Mouse (Mus musculus) cerebellum, adult 8-10 months (tissue): ENCODE measurements around the gene Slc44a5.
"Not testable (repeated sequence)": the region's sequence is repeated elsewhere in the genome, so short reads cannot be mapped to it uniquely, and the experiment has no call there.

Experiments
- DNase-seq: peaks from one replicate; pipeline ENCODE4 v3.0.0; 2022

Slc44a5 gene

DNA sequence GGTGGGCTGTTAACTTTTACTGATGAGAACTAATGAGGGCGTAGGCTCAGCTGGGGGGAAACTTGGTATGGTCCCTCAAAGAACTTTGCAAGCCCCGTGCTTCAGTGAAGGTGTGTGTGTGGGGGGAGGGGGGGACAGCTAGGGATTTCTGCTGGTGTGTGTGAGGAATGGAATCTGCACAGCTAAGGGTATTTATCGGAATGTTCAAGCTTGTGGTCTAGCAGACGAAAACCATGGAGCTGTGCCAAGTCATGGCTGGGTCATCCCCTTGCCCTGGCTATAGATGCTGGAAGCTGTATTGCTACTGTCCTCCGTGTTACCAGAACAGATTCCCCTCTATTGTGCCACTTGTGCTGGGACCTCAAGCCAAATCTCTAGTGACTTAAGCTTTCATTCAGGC lies 138.0 kb downstream of the Slc44a5 start:
- no peak for DNase-seq

DNA sequence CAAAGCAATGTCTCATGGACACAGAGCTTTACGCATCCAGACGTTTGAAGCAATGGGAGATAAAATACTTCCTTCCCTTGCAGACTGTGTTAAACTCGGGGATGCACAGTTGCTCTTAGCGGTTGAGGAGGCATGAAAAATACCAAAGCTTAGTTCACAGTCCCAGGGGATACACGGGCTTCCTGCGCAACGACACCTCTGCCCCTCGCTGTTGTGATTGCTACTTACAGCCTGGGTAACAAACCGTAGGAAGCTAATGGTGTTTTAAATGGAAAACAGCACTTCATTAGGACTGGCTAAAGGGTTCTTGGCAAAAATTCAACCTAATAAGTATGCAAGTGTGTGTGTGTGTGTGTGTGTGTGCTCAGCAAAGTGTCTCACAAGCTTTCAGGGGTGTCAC lies 141.8 kb downstream of the Slc44a5 start:
- no peak for DNase-seq

DNA sequence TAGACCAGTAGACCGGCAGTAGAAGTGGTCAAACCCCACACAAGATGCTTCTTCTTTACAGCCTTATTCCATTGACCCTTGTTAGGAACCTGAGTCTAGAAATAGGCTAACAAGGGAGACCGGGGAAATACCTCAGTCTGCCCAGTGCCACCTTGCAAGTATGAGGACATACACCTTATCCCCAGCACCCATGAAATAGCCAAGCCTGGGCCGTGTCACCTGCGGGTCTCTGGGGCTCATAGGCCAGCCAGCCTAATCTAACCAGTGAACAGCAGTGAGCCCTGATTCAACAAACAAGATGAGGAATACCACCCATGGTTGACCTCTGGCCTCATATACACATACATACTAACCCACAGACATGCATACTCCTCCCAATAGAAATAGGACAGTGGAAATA lies 142.2 kb downstream of the Slc44a5 start:
- no peak for DNase-seq

DNA sequence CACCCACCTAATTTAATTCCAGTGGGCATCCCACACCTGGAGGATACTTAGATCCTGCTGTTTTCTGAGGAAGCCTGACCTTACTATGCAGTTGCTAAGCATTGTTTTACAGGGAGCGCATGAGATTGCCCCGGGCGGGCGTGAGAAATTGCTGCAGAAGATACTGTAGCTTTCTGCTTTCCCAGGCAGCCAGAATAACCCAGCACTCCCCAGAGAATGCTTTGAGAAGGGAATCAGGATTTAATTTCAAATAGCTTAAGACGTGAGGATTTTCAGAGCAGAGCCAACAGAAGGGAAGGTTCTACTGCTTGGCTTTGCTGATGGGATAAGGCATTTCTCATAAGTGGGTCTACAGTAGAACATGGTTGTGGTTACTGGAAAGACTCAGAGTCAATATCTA lies 142.8 kb downstream of the Slc44a5 start:
- no peak for DNase-seq

DNA sequence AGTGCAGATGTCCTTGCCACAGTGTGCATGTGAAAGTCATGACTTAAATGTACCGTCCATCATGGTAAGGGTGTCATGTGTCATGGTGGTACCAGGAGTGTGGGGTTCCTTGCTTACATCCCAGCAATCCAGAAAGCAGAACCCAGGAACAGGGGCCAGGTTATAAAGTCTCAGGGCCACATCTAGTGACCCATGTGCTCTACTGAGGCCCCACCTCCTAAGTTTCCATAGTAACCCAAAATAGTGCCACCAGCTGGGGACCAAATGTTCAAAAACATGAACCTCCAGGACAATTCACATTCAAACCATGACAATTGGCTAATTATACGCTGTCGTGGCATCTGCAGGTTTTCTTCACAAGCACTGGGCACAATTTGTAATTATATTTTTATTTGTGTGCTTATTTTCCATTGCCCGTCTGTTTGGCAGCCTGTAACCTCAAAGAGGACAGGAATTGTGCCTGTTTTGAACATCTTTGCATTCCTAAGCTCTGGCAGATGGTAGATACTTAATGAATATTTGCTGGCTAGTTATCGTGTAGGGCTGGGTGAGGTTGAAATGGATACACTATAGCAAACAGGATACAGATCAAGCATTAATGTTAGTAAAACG lies 145.9 kb downstream of the Slc44a5 start:
- peak; percentile 7 for DNase-seq

DNA sequence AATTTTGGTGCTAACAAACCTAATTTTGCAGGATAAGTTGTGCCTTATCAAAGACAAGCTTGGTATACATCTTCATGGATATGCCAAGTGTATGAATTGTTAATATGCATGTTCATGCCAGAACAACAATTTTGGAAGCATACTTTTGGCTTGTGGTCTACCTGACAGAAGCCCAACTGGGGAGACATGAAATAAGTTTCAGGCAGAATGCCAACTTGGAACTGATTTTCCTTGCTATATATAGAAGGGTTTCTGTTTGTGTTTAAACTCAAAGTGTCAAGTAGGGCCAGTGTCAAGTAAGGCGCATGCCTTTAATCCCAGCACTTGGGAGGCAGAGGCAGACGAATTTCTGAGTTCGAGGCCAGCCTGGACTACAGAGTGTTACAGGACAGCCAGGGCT lies 149.3 kb downstream of the Slc44a5 start:
- DNase-seq = no peak

DNA sequence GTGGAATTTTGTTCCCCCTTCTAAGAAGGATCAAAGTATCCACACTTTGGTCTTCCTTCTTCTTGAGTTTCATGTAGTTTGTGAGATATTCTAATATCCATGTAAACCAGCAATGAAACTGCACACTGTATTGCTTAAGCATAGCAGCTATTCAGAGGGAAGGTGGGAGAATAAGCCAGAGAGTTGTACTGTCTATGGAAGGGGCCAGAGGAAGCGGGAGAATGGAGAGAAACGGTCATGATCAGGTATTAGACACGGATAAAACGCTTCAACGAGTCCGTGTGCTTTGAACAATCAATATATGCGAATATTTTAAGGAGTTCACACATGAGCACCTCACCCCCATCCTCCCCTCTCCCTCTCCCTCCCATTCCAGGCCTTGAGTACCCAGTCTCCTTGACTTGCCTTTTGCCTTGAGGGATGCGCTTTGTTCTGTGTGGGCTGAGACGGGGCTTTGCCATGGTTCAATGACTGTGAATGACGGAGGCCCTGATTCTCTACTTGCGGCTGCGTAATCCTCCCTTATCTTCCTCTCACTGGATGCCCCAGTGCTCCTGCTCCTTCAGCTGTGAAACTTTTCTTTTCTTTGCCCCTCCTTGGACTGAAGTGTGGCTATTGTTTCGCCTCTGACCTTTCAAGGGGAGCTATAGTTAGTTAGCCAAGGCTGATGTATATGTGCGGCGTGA lies 151.8 kb downstream of the Slc44a5 start:
- DNase-seq = no peak

DNA sequence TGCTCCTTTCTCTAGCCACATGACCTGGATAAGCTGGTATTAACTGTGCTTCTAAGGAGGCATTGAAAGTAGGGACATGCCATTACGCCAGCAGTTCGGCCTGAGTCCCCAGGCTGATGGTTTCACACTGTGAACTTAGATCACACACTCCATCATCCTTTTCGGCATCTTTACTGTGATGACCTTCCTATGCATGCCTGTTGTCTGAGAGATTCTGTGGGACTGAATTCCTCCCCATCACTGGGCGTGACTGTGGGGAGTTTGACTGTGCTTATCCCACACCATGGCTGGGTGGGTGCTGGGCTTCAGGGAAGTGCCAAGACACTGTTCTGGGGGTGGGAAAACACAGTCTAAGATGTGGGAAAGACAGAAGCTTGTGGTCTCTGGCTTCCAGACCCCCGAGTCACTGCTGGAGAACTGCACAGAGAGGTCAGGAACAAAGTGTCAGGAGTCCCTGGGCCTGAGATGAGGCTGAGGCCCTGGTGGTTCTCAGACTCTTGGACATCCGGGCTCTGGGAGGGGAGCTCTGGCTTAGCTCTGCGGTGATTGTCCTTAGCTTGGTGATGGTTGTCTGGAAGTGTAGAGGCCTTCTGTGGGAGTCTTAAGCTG lies 152.6 kb downstream of the Slc44a5 start:
- no peak for DNase-seq

DNA sequence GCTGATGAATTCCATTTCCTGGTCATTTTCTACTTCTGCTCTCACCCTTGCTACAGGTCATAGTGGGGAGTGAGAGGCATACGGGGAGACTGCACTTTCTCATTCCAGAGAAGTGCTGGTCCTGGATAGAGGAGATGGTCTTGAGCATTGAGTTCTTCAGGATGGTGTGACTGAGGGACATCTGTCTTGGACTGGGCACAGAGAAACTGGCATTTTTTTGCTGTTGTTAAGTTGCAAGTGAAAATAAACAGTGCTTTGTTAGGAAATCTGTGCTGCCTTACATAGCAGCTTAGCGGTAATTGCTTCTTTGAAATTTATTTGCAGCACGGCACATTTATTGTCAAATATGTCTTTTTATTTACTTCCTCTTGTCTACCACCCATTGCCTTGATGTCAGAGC lies 154.0 kb downstream of the Slc44a5 start:
- DNase-seq = no peak

DNA sequence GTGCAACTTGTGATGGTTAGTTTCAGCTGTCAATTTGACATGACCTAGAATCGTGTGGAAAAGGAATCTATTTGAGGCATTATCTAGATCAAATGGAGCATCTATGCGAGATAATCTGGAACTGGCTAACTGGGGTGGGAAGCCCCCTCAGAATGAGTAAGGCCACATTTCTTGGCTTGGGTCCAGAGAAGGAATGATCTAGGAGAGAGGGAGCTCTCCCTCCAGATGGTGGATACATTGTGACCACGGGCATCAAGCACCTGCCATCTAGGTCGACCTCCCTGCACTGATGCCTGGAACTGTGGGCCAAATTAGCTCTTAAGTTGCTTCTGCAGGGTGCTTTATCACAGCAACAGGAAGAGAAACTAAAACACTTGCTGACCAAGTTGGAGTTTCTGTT lies 155.8 kb downstream of the Slc44a5 start:
- DNase-seq = no peak

DNA sequence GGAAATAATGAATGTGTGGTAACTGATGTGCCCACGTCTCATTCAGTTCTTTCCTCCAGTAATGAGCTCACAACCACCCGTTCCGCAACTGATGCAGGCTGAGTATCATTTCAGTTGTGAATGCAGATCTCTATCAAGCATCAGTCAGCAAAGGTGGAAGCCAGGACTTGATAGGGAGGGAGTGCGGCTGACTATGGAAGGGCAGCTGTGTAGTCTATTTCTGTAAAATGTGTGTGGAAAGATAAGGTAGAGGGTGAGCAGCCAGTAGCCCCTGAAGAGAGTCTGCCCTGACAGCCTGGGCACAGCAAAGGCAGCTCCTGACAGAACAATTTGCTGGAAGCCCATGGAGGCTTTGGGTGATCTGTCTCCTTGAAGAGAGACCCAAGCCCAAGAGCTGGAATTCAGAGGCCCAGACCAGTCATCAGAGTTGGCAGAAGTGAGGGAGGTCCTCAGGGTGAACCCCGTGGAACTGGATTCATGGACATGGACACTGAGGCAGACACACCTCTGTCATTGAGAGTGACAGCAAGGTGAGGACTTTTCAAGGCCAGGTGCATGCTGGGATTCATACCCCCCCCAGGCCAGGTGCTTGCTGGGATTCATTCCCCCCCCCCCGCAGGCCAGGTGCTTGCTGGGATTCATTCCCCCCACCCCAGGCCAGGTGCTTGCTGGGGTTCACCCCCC lies 157.3 kb downstream of the Slc44a5 start:
- DNase-seq = no peak

DNA sequence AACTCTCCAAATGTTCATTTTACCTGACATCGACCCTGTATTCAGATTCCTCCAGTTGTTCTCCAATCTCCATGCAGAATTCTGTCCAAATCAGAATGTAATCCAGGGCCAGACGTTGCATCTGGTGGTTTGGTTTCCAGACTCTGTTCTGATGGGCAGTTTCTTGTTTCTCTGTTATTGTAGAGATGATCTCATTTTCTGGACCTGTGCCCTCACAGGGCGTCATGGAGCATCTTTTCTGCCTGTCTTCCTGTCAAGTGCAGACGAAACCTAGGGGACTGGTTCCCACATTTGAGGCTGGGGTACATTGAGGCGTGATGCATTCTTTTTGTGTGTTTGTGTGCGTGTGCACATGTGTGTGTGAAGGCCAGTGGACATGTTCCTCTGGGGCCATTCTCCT lies 160.8 kb downstream of the Slc44a5 start:
- no peak for DNase-seq

DNA sequence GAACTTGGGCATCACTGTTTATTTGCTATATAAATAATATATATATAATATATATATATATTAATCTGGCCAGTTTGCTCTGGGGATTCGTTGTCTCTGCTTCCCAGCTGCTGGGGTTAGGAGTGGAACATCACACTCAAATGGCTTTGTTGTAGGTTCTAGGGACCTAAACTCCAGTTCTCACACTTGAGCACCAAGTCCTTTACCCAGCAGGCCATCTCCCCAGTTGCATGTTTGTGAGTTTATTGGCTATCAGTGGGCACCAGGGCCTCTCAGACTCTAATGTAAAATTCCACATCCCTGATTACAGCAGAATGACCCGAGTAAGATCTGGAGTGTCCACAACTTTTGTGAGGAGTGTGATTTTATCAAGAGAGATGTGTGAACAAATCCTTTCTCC lies 161.5 kb downstream of the Slc44a5 start:
- no peak for DNase-seq

DNA sequence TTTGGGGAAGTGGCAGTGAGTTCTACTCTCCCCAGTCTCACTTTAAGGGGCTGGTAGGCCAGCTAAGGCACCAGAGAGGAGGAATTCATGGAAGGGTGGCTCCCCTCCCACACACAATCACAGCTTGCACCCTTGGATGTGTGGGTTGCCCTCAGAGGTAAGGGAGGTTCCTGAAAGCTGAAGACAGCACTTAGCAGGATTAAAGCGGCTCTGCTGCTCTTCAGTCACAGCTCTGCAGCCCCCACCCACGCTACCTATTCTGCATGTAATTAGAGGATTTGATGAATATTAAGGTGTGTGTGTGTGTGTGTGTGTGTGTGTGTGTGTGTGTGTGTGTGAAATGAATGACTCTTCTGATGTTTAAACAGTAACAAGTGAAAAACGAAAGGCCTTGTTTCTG lies 163.3 kb downstream of the Slc44a5 start:
- DNase-seq = no peak

DNA sequence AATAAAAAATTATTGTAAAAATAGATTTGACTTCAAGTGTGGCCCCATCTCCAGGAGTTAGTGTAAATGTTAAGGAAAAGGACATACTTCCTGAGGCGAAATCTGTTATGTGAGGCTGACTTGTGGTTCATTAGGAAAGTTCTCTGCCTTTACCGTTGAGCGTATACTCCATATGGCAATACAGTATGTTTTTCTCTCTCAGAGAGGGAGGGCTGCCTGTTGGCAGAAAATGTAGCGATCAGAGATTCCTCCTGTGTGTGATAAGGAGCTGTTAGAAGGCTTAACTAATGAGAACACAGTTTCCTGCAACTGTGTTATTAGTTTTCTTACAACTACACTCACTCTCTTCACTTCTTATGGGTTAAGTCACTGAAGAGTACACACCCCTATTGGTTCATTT lies 168.1 kb downstream of the Slc44a5 start:
- DNase-seq = no peak

DNA sequence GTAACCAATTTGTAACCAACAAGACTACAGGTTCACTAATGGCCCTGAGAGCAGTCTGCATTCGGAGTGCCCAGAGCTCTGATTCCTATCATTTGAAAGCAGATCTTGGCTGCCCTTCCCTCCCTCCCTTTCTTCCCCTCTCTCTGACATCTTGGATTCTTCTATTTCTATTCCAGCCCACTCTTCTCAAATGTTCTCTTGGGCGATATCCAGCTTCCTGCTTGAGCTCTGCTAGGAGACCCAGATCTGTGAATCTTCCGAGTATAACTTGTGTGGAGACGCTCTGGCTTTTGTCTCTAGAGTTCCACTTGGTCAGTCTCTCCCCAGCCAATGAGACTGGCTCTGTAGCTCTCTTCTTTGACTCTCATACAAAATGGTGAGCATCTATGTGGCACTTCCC lies 169.4 kb downstream of the Slc44a5 start:
- no peak for DNase-seq

DNA sequence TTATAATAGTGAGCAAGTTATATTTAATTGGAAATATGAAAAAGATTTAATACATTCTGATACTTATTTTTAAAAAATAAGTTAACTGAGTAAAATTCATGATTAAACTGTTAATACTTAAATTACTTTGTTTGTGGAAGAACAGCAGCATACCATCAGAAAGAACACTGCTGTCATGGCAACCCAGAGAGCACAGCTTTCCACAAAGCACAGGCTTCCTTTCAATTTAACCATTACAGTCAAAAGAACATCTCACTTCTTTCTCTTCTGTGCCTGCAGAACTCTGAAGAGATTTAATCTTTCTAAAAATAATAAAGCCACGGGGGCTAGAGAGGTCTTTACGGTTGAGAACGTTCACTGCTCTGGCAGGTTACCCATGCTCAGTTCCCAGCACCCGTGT lies 172.5 kb downstream of the Slc44a5 start:
- no peak for DNase-seq

DNA sequence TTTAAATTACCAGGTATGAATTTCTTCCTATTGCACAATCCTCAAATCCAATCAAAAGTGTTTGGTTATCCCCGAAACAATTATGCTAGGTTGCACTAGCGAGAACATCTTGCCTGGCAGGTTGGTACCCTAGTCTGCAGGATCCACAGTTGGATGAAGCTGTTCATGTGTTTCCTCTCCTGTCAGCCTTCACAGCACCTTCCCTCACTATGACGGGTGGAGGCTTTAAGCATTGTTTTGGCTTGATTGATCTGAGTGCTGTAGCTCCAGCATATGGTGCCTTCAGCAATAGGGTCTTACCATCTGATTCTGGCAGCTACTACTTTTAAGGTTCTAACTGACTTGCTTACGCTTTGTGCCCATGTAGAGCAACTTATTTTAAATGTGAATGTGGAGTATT lies 176.5 kb downstream of the Slc44a5 start:
- DNase-seq = no peak

DNA sequence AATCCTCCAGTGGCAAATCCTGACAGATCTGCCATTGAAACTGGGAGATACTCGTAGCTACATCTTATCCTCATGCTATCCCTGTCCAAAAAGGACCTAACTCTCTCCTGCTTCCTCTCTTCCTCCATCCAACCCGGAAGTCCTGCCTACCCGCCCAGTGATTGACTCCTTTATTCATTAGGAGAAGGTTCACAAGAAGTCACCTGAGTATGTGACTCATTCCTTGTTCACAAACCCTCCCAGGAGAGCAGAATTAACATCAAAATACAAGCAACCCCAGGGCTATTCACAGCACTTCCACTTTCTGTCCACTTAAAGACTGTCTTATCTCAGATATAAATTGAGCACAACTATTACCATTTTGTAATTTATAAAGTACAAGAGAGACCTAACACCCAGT lies 180.3 kb downstream of the Slc44a5 start:
- DNase-seq = not testable (repeated sequence)

DNA sequence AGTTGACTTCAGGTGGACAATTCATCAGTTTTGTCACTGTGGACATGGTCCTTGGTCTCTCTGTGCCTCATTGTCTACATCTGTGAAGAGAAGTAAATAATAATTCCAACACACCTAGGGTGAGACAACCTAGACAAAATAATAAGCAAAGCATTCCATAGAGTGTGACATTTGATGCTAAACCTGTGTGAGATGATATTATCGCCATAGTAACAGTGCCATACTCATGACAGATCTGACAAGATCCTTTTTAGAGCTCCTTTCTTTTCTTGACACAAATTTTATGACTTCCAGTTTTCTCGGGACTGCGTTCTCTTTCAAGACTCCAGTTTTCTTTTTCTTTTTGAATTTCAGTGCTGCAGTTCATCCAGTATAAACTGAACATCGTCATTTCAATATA lies 192.6 kb downstream of the Slc44a5 start:
- DNase-seq = no peak

DNA sequence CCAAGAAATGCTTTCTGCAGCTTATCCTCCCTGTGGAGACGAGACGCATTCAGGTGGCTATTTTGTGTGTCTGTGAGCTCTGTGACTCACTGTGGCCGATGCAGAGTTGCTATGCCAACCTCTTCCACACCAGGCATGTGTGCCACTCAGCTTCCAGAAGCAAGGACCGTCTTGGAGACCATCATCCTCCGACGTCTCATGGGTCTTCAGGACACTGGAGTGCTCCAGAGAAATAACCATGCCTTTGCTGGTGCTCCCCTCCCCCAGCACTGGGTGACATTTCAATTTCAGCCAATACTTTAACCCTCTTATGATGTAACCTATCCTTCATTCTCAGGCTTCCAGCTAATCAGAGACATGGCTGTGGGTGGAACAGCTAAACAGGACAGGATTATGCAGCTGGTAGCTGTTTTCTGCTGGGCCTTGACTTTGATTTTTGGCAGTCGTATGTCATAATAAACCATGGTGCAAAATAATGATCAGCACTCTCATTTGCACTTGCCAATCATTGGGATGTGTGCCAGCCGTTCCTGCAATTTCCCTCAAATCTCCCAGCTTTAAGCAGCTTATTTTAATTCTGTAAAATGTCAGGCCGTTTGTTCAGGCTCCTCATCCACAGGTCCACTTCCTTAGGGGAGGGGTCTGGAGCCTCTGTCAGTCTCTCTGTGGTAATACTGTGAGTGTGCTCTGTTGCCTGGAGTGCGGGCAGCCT lies 198.8 kb downstream of the Slc44a5 start:
- DNase-seq = no peak

DNA sequence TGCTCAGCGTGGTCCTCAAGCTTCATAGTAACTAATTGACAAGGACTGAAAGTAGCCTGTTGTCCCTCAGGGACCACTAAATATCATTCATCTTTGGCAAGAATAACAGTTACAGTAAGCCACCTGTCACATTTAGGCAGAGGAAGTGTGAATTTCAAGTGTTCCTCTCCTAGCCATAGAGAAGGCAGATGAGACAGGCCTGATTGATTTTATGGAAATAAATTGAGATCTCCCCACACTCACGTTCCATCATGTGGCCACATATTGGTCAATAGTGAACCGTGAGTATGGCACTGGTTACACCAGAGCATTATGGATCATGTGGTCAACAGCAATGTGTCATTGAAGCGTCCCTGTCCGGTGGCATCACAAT lies 199.3 kb downstream of the Slc44a5 start:
- DNase-seq = no peak

DNA sequence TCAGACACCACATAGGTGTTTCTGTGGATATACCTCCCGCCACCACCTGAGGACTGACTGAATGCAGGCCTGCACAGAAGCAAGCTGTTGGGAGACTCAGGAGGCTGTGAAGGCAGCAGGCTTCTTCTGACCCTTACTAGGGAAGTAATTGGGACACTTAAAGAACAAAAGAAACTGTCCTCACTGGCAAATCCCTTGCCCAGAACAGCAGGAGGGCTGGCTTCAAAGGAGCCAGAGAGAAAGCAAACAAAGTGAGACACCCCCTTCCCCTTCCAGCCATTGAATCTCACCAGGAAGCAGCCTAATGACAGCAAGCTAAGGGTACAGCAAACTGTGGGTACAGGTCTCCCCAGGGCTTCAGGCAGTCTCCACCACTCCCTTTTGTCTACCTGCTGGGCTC lies 200.3 kb downstream of the Slc44a5 start:
- no peak for DNase-seq

DNA sequence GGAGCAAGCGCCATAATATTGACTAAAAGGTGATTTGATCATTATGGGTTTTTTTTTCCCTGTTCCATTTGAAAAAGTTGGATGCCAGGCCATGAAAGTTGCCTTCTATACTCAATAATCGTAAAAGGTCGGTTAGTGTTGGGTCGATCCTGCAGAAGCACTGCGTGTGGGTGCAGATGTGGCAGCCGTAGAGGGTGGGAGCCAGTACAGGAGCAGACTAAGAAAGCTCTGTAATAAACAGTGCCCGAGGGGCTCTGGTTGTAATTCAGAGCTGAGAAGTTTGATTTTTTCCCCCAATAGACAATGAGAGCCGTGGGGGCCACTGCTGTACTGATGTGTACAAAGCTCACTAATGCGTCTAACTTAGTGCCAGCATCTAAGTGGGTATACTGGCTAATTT lies 200.8 kb downstream of the Slc44a5 start:
- no peak for DNase-seq
